Mouse (Mus musculus) retina, postnatal 7 days (tissue): ENCODE results near the gene Alpk3.
A peak's percentile ranks its signal among the peaks of the same experiment; 100 is the strongest.

ENCODE experiments used
- DNase-seq: peaks from one replicate; pipeline ENCODE4 v3.0.0-alpha.2; 2012; ENCODE audit warnings: low read depth, low spot score

Alpk3 gene

DNA sequence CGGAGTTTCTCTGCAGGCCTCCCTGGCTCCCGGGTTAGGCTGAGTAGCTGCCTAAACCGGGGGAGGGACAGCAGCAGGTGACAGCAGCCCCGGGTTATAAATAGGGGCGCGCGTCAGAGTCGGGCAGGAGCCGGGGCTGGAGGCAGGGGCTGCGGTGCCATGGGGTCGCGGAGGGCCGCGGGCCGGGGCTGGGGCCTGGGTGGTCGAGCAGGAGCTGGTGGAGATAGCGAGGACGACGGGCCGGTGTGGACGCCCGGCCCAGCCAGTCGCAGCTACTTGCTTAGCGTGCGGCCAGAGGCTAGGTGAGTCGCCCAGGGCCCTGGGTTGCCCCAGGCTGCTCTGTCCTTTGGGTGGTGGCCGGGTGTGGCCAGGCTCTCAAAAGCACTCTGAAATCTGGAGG lies at the start of gene Alpk3:
Alpk3 (plus strand) TSS at position 130 of the 400 bp plus-strand sequence.
- DNase-seq: no peak

DNA sequence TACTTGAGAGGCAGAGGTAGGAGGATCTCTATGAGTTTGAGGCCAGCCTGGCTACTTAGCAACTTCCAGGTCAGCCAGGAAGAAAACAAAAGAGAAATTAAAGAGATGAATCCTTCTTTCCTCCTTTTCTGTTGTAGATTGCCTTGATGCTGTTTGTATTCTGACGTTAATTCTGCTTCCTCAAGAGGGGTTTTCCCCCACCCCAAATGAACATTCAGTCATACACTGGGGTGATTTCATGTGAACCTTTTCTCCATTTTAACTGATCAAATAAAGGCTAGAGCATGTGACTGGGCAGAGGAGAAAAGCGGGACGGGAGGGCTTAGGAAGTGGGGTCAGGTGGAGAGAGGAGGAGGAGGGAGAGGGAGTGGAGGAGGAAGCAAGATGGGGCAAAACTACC lies 49.1 kb upstream of the Alpk3 start:
- DNase-seq: no peak

DNA sequence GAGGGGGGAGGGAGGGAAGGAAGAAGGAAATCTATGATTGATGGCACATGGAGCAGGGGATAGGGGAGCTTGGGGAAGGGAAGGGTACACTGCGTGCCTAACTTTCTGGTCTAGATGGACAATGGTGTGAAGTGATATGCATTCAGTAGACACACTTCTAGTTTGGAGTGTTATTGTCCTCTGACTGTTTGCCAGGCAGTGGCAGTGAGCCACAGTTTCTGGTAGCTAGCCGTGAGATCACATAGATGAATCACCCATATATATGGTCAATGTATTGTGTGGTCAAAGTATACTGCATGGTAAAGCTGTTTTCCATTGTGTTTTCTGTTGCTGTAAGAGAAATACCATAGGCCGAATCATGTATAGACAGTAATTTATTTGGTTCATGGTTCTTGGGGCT lies 45.8 kb upstream of the Alpk3 start:
- DNase-seq: no peak

DNA sequence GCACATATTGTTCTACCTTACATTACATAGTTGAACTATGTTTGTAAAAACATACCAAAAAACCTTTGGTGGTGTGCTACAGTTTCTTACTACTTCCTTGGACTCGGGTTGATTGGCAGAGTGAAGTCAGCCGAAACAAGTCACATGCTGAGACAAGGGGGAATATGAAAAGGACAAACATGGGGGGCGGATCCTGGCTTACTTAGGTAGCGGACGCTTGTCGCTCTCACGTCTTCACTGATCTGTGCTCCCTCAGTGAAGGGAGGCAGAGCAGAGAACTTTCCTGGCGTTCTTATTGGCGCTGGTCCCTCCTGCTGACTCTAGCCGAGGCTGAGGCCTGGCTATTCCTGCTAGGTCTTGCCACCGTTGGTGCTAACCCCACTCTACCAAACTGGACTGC lies 37.1 kb upstream of the Alpk3 start:
- no peak for DNase-seq

DNA sequence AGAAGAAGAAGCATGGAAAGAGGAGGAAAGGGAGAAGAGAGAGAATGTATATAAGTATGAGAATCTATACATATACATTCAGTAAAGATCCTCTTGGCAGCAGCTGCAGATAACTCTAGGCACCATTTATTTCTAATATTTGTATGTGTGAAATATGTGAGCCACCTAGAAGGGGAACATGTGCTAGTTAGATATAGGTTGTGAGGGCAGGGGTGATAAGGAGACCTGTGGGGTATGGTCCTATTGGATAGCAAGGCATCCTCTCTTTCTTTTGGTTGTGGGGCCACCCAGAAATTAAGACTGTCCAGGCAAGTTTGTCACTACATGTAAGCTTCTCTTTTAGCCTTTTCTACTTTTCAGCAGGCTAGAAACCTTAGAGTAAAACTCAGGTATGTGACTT lies 34.7 kb upstream of the Alpk3 start:
- no peak for DNase-seq

DNA sequence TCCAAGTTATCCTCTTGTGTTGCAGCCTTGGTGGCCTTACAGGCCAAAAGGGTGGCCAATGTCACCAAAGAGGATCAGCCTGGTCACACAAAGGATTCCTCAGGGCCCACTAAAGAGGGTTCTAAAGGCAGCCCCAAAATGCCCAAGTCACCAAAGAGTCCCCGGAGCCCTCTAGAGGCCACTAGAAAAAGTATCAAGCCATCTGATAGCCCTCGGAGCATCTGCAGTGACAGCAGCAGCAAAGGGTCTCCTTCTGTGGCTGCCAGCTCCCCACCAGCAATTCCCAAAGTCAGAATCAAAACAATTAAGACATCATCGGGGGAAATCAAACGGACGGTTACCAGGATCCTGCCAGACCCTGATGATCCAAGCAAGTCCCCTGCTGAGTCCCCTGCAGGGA lies 33.3 kb upstream of the Alpk3 start:
- no peak for DNase-seq

DNA sequence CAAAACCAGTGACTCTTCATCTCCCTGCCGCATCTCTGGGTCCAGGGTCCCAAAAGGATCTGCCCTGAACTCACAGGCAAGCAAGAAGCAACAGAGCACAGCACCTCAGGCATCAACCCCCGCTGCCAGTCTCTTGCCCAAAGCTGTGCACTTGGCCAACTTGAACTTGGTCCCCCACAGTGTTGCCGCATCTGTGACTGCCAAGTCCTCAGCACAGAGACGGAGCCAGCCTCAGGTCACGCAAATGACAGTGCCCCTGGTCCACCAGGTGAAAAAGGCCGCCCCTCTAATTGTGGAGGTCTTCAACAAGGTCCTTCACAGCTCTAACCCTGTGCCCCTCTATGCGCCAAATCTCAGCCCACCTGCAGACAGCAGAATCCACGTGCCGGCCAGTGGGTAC lies 32.7 kb upstream of the Alpk3 start:
- no peak for DNase-seq

DNA sequence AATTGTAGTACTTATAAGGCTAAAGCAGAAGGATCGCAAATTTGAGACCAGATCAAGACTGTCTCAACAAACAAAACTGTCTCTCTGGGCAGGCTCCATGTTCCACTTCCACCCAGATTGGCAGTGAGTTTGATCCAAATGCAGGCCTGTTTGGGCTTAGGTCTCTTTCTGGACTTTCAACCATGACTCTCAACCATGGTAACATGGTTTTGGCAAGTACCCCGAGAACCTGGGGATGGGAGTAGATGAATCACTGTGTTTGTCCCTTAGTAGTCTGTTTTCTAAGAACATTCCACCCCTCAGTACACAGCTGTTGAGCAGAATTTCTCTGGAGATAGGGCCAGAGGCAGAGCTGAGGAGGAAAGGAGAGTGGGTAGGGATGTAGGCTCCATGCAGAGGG lies 31.6 kb upstream of the Alpk3 start:
- no peak for DNase-seq

DNA sequence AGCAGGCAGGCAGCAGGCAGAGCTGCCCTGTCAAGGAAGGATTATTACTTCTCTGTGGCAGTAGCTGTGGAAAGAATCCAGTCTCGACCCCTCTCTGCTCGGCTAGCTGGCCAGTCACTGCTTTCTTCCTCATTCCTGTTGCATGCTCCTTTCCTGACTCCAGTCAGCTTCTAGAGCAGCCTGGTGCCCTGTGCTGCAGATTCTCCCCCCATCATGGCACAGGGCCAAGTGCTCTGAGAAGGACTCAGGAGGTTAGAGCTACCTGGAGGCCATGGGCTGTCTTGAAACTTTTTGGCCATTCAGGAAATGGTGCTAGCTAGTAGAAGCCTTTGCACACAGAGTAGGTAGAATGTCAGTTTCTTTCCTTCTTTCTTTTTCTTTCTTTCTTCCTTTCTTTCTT lies 17.7 kb upstream of the Alpk3 start:
- no peak for DNase-seq

DNA sequence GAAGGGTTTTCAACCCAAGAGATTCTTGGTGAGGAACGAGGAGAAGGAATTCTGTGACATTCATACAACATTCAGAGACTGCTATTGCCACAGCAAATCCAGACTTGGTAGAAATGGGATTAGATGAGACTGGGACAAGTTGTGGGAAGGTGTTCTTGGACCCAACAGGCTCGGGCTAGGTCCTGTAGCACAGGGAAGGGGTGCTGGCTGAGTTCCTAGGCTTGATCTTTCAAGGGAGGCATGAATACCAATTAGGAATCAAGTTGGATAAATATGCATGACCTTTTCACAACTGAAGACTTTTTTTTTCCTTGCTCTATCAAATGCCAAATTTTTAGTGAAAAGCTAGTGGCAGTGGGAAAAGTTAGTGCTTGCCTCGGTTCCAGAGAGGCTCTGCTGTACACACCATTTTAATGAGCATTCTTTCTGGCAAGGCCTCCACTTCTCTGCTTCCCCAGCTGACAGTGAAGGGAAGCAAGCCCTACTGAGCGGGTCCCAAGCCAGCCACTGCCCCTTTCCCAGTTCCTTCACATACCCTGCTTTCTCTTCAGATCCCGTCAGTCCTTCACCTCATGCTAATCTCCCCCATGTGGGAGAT lies 14.3 kb upstream of the Alpk3 start:
- DNase-seq: no peak

DNA sequence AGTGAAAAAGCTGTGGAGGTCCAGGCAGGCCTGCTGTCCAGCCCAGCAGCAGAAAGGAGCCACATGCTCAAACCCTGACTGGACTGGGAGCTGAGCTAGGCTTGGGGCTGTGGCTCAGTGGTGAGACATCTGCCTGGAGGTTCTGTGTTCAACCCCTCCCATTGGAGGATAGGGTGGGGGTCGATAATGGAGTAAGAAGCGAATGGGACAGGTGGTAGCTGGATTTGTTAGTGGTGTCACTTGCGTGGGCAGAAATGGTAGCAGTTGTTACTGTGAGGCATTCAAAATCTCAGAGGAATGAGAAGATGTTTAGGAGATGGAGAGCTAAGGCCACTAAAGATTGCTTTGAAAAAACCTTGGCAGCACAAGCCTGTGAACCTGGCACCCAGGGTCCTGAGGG lies 9.6 kb upstream of the Alpk3 start:
- DNase-seq: no peak

DNA sequence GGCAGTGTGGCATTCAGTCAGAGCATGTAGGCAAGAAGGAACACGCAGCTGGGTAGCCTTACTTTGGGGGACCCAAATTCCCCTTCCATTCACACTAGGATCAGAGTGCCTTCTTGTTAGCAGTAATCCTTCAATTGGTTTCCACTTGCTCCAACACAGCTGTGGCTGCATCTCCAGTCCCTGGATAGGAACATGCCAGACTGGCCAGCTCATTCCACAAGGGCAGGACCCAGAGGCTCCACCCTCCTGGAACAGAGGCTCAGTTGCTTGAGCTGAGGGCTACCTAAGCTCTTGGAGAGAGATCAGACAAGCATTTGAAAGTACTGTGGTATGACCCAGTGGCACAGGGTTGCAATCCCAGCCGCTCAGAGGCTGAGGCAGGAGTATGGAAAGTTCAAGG lies 8.9 kb upstream of the Alpk3 start:
- no peak for DNase-seq

DNA sequence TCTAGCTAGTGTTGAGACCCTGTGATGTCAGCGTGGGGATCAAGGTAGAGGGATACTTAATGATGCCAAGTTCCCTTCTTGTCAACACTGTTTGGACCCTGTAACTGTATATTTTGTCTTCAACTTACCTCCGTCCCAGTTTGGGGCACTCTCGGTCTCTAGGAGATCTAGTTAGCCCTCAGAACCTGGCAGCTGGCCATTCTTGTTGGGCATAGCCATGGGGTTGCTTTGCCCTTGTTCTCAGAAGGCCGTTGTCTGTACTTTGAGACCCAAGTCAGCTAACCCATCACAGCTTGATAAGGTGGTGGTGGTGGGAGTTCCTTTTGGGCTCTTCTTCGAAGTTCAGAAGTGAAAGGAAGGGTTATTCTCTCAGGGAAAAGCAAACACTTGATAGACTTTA lies 7.4 kb upstream of the Alpk3 start:
- no peak for DNase-seq

DNA sequence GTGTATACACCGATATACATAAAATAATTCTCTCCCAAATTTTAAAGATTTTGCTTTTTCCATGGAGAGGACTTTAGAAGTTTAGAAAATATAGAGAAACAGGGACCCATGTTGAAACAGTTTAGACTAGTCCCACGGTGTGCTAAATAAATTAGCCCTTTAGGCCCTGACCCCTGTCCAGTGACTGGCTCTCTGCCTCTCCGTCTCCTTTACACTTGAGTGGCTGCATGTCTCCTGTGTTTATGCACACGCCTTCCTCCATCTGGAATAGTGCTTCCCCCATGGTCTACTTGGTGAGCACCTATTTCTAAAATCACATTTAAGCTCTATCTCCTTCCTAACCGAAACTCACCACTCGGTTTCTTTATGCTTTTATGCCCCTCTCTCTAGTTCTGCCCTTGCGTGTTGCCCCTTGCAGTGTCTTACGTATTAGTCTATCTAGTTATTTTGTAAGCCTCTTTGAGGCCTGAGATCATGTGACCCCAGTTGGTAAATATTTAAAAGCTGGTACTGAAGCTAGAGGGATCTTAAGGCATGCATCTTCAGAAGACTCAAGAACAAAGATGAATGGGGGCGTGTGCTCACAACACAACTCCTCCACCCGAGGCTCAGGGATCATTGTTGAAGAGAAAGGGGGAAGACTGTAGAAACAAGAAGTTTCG lies 1.6 kb upstream of the Alpk3 start:
- DNase-seq: no peak

DNA sequence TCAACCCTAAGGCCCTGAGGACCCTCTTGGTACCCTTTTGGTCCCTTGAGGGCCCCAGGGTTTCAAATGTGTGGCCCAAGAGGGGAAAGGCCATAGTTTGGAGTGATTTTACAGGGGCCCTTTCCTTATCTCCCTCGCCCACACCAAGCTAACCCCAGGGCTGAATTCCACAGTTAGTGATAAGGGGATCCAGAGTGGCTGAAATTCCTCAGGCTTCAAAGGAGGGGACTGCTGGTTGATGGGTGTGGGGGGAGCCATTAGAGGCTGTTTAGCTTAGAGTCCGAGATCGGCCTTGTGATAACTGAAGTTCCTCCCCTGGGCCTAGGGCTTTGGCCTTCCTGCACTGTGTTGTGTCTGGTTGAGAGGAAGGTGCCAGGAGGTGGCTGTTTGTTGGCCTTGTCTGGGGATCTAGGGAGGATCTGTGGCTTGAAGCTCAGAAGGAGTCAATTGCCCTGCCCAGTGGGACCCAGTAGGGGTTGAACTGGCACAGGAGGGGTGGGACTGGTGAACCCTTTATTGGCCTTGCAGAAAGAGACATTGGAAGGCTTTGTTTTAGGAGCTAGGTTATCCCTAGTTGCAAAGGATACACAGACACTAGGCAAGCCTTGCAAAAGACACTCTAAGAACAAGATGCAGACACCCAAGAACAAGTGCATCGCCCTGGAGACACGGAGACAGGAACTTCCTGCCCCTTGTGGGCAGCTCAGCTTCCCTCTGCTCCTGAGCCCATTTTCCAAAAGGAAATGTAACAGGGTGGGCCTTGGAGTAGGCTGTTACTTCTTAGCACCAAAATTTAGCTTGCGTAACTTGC lies 706 bp downstream of the Alpk3 start:
- no peak for DNase-seq

DNA sequence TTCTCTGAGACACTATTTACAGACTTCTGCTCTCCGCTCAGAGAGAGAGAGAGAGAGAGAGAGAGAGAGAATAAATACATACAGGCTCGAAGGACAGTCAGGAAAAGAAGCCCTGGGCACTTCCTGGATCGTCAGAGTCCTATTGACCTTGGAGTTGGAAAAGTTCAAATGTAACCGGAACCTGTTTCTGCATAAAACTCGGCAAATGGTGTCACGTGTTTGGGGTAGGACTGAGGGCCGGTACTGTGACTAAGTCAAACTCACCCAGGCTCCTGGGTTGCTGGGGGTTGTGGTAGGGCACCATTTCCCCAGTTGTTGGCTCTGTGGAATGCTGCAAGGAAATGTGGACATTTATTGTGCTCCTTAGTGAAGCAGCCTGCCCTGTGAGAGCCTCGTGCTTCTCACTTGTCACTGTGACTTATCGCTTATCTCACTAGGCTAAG lies 1.3 kb downstream of the Alpk3 start:
- DNase-seq: no peak

DNA sequence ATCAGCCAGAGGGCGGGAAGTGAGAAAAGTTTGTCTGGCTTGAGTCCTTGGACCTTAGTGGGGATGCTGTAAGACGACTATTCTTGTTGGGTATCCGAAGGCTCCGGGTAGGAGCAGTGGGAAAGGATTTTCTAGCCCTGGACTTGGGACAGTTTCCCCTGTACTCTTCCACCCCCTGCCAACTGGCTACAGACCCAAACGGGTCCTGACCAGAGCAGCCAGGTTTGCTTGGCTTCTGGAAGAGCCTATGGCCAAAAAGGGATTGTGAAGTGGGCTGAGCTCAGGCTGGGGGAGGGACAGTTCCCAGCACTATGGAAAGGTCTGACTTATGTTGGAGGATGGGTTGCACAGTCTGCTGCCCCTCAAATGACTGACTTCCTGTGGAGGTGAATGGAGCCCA lies 2.0 kb downstream of the Alpk3 start:
- no peak for DNase-seq

DNA sequence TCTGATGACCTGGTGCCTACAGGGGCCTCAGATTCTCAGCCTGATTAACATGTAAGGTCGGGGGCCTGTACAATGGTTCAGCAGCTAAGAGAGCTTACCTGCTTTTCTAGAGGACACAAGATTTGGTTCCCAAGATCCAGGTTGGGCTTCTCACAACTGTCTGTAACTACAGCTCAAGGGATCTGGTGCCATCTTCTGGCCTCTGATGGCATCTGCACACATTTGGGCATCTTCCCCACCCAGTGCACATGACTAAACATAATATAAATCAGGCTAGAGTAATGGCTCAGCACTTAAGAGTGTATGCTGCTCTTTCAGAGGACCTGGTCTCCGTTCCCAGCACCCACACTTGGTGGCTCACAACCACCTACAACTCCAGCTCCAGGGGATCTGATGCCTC lies 3.5 kb downstream of the Alpk3 start:
- peak; percentile 4 for DNase-seq

DNA sequence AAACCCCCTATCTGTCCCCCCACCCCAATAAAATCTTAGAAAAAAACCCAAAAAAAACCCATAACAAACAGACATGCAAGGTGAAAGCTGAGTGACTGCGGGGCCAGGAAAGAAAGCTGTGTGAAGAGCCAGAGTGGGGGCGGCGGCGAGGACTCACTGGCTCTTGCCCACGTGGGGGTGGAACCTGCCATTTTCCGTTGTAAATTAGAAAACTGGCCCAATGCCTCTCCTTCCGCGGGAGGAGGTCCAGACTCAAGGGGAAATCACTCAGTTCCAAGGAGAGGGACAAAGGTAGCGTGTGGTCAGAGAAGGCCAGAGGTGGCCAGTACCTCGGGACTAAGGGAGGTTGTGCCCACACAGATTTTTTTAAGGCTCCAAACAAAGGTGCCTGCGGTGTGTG lies 4.5 kb downstream of the Alpk3 start:
- no peak for DNase-seq

DNA sequence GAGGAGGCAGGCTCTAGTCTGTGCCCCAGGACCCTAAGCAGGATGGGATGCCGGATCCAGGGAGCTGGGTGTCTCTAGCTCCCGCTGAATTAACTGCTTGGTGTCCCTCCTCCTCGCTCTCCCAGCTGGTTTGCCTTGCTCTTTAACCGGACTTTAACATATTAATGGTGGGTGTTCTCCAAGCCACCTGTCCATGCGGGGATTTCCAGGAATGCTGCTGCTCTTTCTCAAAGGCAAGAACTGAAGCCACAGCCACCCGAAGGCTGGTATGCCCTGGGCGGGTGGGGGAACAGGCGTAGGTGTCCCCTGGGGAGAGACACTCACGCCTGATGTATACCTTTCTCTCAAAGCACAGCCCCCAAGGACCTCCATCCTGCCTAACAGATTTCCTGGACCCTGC lies 5.9 kb downstream of the Alpk3 start:
- no peak for DNase-seq

DNA sequence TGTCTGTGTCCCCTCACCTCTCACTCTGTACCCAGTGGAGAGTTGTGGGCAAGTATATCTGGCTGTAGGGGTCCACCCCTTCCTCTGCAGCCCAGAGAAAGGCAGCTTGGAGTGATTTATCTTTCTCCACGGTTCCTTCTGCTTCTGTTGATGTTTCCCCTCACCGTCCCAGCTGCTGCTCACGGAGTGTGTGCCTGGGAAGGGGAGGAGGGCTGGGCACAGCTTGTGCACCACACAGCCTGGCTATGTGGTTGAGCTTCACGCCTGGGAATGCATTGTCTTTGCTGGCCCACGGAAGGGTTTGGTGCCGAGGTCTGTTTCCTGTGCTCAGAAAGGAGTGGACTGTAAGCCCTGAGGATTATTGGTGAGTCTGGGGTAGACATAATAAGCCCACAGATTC lies 9.3 kb downstream of the Alpk3 start:
- no peak for DNase-seq

DNA sequence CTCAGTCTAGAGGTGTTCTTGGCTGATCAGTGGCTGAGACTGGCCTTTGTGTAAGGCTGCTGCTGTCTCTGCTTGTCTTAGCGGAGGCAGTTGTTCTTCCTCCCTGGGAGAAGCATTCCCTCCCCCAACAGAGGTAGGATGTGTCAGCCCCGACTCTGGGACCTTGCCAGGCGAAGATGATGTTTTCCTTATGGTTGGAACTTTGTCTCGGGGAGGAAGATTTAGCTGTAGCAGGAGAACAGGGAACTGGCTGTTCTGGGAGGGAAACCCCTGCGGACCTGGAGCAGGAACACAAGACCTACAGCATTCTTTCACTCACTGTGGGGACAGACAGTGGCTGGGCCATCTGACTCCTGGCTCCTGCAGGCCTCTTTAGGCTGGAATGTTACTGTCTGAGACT lies 15.1 kb downstream of the Alpk3 start:
- DNase-seq: no peak

DNA sequence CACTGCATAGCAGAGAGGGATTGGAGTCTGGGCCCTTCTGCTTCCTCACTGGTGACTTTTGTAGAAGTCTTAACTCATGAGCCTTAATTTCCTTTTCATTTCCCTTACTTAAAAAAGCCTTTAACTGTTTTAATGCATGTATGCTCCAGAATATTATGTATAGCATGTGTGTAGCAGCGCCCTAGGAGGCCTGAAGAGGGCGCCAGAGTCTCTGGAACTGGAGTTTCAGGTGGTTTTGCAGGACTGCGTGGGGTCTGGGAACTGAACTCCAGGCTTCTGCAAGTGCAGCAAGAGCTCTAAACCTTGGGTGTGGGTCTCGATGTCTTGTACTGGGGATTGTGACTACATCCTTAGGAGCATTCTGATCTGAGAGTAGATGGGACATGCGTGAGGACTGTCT lies 15.9 kb downstream of the Alpk3 start:
- DNase-seq: no peak
